Mouse (Mus musculus) cerebellum, postnatal 10 days (tissue): ENCODE measurements at regions not wholly inside any gene's neighbourhood (a gene's known extent, or its start where the extent isn't known, plus 50 kb on each side); places are given as distances from the start of the nearest gene placed in this dataset.

Source experiments
- DNase-seq, 2 experiments: peaks; one replicate each; pipeline ENCODE4 v3.0.0; 2021; ENCODE audit warnings: mixed read lengths in 2 of 2

DNA sequence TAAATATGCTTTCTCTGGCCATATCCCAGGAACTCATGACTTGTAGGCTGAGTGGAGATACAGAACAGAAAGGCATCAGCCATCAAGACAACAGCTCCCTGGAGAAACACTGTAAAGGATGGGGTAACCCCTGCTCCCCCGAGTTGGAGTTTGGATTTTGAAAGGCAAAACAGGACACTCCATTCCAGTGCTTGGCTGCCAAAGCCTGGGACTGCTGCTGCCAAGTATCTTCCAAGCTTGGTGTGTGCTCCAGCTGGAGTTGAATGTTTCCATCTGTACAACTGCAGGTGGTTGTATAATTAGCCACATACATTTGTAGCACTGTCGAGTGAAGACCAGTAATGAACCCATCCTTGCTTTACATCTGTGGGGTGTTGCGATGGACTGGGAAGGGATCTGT is 62.1 kb downstream of the 4933412E24Rik start:
- DNase-seq: peak; percentile 77 to 81

DNA sequence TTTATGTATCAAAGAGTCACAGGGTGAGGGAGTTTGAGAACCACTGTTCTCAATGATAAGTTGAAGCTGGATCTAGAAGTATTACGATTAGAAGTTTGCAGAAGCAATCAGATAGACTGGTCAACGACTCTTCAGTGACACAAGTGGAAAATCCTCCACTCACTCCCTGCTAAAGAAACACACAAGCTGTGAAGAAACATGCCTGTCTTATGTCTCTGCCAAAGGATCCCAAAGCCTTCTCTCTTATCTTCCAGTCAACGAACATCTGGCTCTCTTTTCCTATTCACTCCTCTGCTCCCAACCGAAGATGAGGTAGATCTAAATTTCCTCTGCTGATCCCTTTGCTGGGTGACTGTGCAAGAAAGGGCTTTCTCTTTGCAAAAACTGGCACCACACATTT is 62.6 kb downstream of the 4933412E24Rik start:
- no peak for DNase-seq

DNA sequence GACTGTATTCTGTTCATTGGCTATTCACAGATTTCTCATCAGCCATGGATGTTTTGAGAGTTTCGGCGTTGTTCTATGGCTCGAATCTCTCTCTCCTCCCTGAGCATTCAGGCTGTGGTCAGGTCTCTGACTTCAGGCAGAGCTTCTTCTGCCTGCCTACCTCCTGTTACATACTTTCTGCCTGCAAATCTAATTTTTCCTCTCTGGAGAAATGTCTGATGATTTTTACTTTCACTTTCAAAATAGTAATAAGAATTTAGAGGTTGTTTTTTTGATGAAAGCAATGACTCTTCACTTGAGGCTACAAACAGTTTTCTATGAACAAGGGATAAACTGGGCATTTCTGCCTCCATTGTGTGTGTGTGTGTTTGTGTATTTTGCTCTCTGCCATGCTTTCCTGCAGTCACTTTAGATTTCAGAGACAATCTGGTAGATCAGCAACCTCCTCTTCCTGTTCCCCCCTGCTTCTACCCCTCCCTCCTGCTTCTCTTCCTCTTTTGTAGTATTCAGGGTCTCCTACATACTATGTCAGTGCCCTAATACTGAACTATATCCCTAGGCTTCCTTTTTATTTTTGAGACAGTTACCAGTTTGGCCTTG is 65.7 kb downstream of the 4933412E24Rik start:
- no peak for DNase-seq

DNA sequence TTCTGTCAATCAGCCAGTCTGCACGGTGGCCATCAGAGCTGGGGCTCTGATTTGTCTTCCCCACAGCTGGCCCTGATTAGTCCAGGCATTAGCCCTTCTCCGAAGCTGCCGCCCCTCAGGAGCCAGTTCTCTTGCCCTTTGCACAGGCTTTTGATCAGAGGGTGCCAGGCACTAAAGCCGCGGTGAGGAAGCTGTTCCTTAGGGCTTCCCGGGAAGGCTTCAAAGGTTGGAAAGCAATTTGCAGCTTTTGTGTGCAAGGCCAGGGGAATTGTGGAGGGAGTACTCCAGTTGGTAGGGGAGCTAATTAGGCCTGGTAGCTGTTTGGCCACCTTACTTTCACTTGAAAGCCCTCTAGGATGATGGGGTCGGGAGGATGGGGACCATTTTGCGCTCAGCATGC is 71.2 kb downstream of the 4933412E24Rik start:
- DNase-seq: no peak

DNA sequence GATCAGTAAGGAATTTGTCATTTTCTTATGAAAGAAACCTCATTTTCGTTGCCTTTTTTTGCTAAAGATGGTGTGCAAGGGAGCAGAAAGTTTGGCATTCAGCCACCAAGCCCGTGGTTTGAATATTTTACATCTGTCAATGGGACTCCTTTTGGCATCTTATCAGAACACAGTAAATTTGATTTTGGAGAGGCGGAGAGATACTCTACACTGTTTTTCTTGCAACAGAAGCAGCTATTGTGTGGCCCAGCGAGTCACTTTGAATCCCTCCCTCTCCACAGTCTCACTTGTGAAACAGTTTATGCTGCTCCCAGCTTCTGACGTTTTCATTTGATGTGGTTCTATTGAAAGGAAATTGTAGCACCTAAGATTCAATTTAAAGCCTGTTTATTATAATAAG is 79.9 kb downstream of the 4933412E24Rik start:
- peak; percentile 67 to 72 for DNase-seq

DNA sequence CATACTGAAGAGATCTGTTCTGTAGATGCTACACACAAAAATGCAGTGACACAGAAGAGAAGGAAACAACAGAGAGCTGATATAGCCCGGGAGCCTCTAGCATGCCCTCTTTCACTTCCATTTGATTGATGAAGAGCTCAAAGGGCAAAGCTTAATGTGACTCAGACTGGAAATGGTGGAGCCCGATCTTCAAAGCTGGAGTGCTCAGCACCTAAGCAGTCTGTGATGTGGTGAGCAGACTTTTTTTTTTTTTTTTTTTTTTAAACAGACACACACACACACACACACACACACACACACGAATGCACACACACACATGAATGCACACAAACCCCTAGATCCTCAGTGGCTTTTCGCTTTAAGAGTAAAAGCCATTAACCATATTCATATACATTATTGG is 102.6 kb downstream of the 4933412E24Rik start:
- no peak for DNase-seq

DNA sequence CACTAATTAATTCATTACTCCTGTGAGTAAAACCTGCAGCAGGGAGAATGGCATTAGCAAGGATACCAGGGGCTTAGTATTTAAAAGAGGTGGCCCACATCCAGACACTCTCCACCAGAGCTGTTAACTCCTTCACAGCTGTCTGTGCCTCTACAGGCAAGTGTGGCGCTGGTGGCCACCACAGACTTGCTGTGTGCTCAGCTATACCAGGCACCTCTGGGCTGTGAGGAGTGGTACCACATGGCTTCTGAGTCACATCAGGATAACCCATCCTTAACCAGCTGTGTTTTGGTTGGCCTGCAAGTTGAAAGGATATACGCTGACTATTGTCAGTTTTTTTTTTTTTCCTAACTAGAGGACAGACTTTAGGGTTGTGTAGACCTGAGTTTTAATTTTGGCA is 108.1 kb downstream of the 4933412E24Rik start:
- no peak for DNase-seq

DNA sequence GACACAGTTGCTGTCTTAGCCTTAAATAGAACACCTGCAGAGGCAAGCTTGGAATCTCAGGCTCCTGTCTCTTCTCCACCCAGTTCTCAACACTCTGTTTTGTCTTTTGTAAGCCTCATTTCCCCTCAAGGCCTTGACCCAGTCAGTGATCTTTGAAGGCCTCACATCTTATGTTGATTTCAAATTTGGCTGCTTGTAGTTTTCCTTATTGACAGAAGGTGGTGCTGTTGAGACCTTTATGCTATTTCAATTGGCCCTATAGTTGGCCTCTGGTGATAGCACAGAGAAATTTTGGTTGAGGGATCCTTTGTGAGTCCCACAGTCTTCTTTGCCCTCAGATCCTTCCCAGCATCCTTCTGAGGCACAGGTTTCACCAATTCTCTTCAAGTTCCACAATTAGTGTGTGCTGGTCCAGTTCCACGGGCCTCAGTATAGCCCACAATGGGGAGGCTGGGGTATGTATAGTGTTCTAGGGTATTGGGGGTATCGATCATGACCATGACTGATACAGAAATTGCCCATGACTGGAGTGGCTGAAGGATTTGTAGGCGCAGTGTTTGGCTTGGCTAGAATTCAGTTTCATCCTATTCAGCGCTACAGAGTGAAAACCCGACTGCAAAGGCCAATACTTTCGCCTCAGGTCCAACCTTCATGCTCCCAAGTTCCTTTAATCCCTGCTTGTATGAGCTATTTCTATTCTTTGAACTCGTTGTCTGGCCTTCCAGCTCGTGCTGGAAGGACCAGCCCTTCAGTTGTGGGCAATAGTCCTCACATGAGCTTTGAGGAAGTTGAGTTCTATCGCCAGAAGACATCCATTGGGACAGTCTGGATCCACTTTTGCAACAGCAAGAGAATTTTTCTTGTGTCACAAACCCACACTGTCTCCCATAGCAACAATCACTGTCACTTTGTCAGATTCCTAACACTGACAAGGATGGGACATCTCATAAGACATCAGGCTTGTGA is 110.3 kb downstream of the 4933412E24Rik start:
- peak; percentile 12 to 41 for DNase-seq

DNA sequence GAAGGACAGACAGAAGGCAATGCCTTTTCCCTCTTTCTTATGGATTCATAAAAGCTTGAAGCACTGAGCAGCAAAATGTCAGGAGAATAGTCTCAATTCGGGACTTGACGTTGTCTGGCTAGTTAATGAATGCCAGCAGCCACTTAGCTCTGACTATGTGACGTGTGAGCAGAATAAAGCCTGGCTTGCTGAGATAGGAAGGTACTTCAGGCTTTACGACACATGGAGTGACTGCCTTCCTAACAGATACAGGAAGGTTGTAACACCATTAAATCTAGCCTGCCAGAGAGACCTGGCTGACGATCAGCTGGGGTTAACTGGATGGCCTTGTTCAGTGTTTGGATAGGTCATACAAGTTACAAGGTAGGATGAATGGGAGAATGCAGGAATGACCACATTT is 111.7 kb downstream of the 4933412E24Rik start:
- no peak for DNase-seq

DNA sequence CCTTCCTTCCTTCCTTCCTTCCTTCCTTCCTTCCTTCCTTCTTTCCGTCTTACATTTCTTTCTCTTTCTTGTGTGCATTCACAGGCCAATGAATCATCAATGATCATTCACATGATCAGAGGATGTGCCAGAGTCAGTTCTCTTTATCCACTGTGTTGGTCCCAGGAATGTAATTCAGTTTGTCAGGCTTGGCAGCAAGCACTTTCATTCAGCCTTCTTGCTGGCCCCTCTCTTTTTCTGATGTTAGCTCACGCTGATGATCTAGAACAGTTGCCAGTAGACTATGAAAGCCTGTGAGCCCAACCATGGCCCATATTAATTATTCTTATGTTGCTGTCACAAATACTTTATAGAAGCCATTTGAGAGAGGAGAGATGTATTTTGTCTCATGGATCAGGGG is 127.4 kb downstream of the 4933412E24Rik start:
- DNase-seq: peak; percentile 53 to 58

DNA sequence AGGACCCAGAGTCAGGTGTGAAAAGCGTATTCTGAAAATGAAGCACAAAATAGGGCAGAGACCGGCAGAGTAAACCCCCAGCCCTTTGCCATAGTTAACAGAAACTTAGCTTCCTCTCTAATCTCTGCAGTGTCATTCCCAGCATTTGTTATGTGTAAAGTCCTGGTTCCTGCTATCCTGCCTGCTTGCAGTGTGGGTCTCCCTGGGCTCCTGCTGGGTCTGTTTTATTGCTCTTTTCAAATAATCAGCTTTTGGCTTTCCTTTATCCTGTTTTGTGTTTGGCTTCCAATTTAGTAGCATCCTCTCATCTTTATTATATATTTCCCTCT is 128.3 kb downstream of the 4933412E24Rik start:
- DNase-seq: no peak

DNA sequence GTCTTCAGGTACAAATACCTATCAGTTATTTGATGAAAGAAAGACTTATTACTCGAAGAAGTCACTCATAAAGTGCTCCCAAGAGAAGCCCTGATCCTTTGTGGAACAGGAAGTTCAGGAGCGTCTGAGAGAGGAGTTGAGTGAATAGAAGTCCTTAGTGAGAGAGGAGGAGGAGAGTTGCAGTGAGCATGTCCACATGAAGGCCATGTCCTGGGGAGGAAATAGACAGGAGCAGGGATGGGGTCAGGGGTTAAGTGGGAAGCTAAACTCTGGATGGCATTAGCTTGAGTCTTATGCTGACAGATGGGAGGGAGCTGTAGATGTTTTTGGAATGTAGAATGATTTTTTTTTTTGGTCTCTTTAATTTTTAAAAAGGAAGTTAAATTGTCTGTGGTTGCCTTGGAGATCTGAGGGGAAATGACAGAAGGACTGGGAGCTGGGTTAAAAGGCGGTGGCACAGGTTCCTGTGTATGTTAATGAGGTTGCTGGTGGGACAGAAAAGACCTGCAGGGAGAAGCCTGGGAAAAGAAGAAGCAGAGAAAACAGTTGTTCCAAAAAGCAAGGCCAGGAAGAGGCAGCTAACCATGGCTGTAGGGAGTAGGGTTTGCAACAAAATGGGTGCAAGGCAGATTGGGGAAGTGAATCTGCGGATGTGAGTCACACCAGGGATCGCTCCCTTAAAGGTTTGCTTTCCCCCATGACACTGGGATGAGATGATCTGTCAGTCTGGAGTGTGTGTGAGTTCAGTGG is 128.9 kb downstream of the 4933412E24Rik start:
- no peak for DNase-seq

DNA sequence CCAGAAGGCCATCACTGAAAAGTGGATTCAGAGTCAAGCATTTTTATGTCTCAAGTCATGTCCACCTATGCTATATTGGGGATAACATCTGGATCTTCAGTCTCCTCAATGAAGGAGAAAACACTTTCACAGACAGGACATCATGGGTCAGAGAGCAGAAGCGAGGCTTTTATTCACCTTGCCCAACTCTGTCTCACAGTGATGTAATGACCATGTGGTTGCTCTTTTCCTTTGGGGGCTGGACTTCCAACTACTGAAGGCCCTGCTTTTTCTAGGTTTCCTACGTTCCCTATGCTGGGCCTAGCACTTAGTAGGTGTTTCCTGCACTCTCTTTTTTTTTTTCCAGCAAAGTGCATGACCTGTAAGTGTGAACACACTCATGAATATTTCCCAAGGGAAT is 130.4 kb downstream of the 4933412E24Rik start:
- DNase-seq: no peak

DNA sequence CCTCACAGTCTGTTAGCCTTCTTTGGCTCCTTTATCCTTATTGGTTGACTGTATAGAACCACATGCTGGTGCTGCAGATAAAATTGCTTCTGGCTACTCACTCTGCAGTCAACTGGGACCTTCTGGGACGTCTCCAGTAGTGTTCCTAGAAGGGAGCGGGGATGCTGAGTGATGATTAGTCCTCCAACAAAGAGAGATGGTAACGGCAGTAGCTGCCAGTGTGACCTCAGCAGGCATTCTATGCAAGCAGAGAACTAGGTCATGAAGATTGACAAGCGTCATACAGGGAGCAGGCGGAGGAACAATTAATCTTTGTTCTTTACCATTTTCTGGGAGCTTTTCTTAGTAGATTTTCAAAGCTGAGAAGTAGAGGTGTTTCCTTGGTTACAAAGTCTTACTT is 134.0 kb downstream of the 4933412E24Rik start:
- DNase-seq: no peak

DNA sequence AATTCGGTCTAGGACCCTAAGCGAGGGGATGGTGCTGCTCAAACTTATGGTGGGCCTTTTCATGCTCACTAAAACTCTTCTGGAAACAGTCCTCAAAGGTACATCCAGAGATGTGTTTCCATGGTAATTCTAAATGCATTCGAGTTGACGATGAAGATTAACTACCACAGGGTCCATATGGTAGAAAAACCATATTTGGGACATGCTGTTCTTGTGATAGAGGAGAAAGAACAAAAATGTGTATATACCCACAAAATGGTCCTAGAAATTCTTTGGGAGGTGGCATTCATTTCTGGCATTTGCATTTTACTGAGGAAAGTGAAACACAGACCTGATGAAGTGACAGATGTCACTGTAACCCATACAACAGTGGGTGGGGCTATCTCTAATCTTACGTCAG is 136.0 kb downstream of the 4933412E24Rik start:
- DNase-seq: no peak

DNA sequence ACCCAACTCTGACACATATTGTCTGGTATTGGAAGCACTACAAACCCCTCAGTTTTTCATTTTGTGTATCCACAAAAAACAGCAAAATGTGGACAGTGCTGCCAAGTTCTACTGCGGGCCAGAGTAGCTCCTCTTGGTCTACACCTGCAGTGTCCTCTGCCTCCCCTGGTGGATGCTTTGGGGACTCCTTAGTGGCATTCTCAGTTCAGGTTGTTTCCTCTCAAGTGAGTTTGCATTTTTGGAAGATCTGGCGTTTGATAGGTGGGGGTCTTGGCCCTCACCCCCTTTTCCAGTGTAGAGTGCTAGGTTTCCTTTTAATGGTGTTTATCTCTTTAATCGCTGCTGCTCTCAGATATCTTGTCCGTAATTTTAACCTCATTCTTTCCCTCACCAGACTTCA is 137.1 kb downstream of the 4933412E24Rik start:
- peak in 1 of 2 experiments; percentile 16 for DNase-seq

DNA sequence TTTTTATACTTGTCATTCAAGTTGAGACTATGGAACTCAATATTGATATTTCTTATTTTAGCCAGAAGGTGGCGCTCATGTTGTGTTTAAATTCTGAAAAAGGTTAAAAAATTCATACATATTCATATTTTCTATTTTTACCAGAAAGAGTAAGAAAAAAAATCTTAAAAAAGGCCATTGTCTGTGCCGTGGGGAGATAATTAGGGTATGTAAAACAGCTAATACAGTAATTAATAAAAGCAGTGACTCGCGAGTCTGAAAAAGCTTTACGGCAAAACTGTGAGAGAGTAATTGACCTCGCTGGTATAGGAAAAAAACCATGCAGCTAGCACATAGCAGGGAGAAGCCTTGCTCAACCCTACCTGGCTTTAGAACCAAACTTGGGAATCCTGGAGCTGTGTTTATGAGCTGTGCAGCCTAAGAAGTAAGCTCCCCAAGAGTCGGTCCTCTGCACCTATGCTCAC is 140.1 kb downstream of the 4933412E24Rik start:
- peak in 1 of 2 experiments; percentile 58 for DNase-seq

DNA sequence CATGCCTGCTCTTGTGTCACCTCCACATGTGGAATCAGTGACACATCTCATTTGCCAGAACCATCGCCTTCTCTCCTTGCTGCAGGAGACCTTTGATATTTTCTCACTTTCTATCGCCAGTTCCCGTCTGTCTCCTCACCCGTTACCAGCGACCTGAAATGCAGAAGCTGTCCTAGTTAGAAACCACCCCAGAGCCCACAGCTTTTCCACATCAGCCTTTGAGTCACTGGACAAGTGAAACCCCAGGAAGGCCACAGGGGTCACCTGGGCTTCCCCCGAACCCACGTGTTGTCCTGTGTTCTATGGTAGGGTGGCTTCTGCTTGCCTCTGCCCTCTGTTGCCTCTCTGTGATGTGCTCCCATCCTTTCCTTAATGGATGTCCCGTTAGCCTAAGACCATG is 149.7 kb downstream of the 4933412E24Rik start:
- DNase-seq: no peak

DNA sequence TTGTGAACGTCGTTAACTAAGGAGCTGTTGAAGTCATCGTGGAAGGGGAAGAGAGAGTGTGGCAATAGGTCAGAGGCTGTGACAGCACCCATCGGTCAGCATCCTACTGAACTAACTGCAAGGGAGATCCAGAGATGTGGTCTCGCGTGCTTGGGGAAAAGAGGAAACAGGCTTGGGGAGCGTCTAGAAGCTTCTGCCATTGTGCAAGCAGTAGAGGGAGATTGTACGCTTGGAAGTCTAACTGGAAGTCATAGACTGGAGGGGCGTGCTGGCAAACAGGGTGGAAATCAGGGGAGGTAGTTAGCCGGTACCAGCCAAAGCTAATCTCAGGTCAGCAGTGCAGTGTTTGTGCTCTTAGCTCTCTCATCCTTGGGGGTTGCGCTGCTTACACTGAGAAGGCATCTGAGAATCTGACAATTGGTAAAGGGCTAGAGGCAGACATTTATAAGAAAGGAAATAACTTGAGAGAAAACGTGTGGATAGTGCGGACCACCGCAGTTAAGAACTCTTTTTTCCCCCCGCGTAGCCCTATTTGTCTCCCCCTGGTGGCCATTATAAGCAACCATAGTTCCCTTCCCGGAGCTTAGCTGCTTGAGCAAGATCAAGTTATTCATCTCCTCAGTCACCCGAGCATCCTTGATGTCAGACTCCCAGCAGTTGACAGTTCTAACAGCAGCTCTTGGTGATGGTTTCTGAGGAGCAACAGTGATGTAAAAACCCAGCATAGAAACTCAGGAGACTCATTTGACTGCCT is 151.5 kb downstream of the 4933412E24Rik start:
- peak; percentile 43 to 69 for DNase-seq

DNA sequence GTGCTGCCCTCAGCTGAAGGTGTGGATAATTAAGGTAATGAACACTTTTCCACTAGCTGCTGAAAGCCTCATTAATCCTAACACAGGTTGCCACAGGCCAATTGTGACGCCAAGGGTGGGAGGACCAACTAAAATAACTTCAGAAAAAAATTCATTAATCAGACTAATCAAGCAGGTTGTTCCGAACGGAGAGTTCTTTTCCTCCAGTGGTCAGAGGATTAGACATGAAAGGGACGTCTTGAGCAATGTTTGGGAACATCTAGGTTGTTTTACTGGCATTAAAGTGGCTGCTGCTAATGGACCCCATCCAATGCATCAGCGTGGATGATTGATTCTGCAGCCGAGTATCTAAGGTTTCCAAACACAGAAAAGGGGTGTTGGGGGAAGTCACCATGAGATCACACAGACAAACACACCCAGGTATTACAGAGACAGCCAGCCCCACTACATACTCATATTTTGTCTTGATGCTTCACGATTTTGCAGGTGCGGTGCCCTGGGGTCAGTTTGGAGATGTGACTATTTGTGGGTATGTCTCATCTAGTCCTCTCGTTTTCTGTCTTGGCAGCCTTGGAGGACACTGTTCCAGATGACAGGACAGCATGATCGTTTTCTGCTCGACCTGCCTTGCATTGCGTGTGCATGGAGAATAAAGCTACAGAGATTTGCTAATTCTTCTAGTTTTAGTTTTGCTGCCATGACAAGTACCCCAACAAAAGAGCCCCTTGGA is 164.0 kb downstream of the 4933412E24Rik start:
- peak; percentile 39 to 45 for DNase-seq

DNA sequence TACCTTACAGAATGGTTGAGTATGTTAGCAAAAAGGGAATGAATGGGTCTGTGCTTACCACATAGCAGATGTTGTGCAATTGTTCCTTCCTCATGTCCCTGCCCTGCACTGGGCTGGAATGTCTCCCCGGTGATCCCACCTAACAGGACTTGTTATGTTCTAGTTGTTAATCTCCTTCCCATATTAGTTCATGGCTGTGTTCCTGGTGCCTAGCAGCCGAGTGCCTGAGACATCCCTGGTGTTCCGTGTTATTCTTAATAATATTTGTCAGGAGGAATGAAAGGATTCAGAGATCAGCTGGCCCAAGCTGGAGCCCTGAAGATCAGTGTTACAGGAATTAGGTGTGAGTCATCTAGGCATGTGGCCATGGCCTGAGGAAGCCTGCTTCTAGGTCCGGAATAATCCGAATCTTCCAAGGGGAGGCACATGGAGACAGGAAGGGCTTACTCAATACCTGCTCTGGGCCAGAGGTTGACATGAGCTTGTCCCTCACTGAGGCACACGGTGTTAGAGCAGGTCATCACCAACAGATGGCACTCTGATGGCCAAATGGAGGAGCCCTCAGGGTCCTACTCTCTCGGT is 171.2 kb downstream of the 4933412E24Rik start:
- DNase-seq: no peak

DNA sequence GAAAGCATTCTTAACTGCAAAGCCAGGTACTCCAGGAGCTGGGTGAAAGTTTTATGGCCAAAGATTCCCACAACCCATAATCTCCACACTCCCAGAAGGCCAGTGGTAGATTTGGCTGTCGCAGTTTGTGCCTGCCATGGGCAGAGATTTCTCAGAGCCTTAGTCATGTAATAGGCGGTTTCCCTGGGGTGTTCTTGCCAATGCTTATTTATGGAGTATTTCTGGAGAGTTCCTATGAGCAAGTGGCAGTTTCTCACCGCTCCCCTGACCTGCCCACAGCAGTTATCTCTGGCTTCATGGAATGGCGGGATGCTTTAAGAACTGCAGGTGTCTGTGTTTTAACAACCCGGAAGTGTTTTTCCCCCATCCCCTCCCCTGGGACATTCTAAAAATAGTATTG is 179.8 kb downstream of the 4933412E24Rik start:
- no peak for DNase-seq
